Mouse (Mus musculus) spleen, postnatal 14 days (tissue): ENCODE data around the gene Klhl29.

ENCODE experiments used
- DNase-seq, 2 experiments: peaks; one replicate each; pipeline ENCODE4 v3.0.0; 2021 to 2022; ENCODE audit warnings: low spot score in 2 of 2

Klhl29 gene

GRCm38 (mm10) chr12:5222439-5223202 is 152.9 kb downstream of the Klhl29 start:
- DNase-seq, result no peak

- no peak for DNase-seq
Measured at GRCm38 (mm10) chr12:5219913-5220575, 155.4 kb downstream of the Klhl29 start.

GRCm38 (mm10) chr12:5215836-5216747 is 159.4 kb downstream of the Klhl29 start:
- no peak for DNase-seq

GRCm38 (mm10) chr12:5214266-5214665 is 161.2 kb downstream of the Klhl29 start:
- DNase-seq, result no peak

GRCm38 (mm10) chr12:5213339-5214104 is 162.0 kb downstream of the Klhl29 start:
- no peak for DNase-seq

GRCm38 (mm10) chr12:5211884-5212283 is 163.6 kb downstream of the Klhl29 start:
- DNase-seq, result no peak

GRCm38 (mm10) chr12:5210786-5211185 is 164.7 kb downstream of the Klhl29 start:
- no peak for DNase-seq

- no peak for DNase-seq
Measured at GRCm38 (mm10) chr12:5207941-5208905, 167.3 kb downstream of the Klhl29 start.

GRCm38 (mm10) chr12:5207172-5207571 is 168.3 kb downstream of the Klhl29 start:
- no peak for DNase-seq

- DNase-seq, result no peak
Measured at GRCm38 (mm10) chr12:5204071-5204840, 171.2 kb downstream of the Klhl29 start.

GRCm38 (mm10) chr12:5203385-5203784 is 172.1 kb downstream of the Klhl29 start:
- DNase-seq, result no peak

GRCm38 (mm10) chr12:5198254-5198653 is 177.2 kb downstream of the Klhl29 start:
- no peak for DNase-seq

GRCm38 (mm10) chr12:5194176-5194575 is 181.3 kb downstream of the Klhl29 start:
- DNase-seq, result no peak

GRCm38 (mm10) chr12:5192380-5192718 is 183.1 kb downstream of the Klhl29 start:
- DNase-seq, result no peak

GRCm38 (mm10) chr12:5191628-5192379 is 183.7 kb downstream of the Klhl29 start:
- DNase-seq, result no peak

- no peak for DNase-seq
Measured at GRCm38 (mm10) chr12:5191206-5191605, 184.3 kb downstream of the Klhl29 start.

GRCm38 (mm10) chr12:5189446-5190150 is 185.9 kb downstream of the Klhl29 start:
- no peak for DNase-seq

GRCm38 (mm10) chr12:5188899-5189298 is 186.6 kb downstream of the Klhl29 start:
- no peak for DNase-seq
